Mouse (Mus musculus): Measurements from ENCODE around the gene Mydgf. TPM values are rescaled to one million over a fixed set of nuclear protein-coding genes. Genes with fewer than 3 reads are reported as not detected.

Mydgf gene
- polyA plus RNA-seq, 1 experiment = 45.0 TPM

GRCm38 (mm10) chr17:56139355-56139754, 44.4 kb downstream of the Mydgf start:
- Histone ChIP-seq H3K27me3 (ENCODE audit: control insufficient read depth, insufficient read depth, low read length) (no peaks in the 10 kb centered on the region), H3K4me3 (replicated peaks; ENCODE audit: insufficient read depth, low read depth, low read length) (peak overlapping the region; percentile 60), H3K4me1 (ENCODE audit: control insufficient read depth, insufficient read depth, low read length) (peaks cover 13% of the 10 kb centered on the region), H3K27ac (ENCODE audit: insufficient read depth, low read length) (peak overlapping the region; percentile 43; the same call in 1 of the 2 replicates)
- peak; percentile 55 to 56 for DNase-seq
- TF ChIP-seq CTCF (IDR thresholded peaks at IDR 0.05; ENCODE audit: borderline replicate concordance, insufficient read depth, low read depth, low read length) (no peak), POLR2A (IDR thresholded peaks at IDR 0.05; ENCODE audit: borderline replicate concordance, insufficient read depth, low read length) (no peak)
- 8% methylated on average over 20 of the region's 21 CpGs for WGBS

- Histone ChIP-seq H3K4me3 (replicated peaks; ENCODE audit: insufficient read depth, low read depth, low read length) (peak overlapping the region; percentile 60), H3K27me3 (ENCODE audit: control insufficient read depth, insufficient read depth, low read length) (no peaks in the 10 kb centered on the region), H3K4me1 (ENCODE audit: control insufficient read depth, insufficient read depth, low read length) (peaks cover 13% of the 10 kb centered on the region), H3K27ac (ENCODE audit: insufficient read depth, low read length) (no peak overlapping the region)
- no peak for TF ChIP-seq CTCF (IDR thresholded peaks at IDR 0.05; ENCODE audit: borderline replicate concordance, insufficient read depth, low read depth, low read length)
- no peak for TF ChIP-seq POLR2A (IDR thresholded peaks at IDR 0.05; ENCODE audit: borderline replicate concordance, insufficient read depth, low read length)
- 25% methylated on average over 25 of the region's 25 CpGs for WGBS
- DNase-seq = peak; percentile 25 to 36
Measured at GRCm38 (mm10) chr17:56137839-56138613, 45.7 kb downstream of the Mydgf start.

- DNase-seq = no peak
- H3K27me3 ChIP-seq (ENCODE audit: control insufficient read depth, insufficient read depth, low read length) = no peaks in the 10 kb centered on the region
- H3K27ac ChIP-seq (ENCODE audit: insufficient read depth, low read length) = no peak overlapping the region
- TF ChIP-seq CTCF (IDR thresholded peaks at IDR 0.05; ENCODE audit: borderline replicate concordance, insufficient read depth, low read depth, low read length) = no peak
- TF ChIP-seq POLR2A (IDR thresholded peaks at IDR 0.05; ENCODE audit: borderline replicate concordance, insufficient read depth, low read length) = no peak
- 78% methylated on average over 7 of the region's 7 CpGs for WGBS
- H3K4me1 ChIP-seq (ENCODE audit: control insufficient read depth, insufficient read depth, low read length) = peaks cover 13% of the 10 kb centered on the region
- no peak overlapping the region for H3K4me3 ChIP-seq (replicated peaks; ENCODE audit: insufficient read depth, low read depth, low read length)
Measured at GRCm38 (mm10) chr17:56136558-56136957, 47.2 kb downstream of the Mydgf start.

- H3K27ac ChIP-seq (ENCODE audit: insufficient read depth, low read length) = no peak overlapping the region
- peak; percentile 71 for TF ChIP-seq CTCF (IDR thresholded peaks at IDR 0.05; ENCODE audit: borderline replicate concordance, insufficient read depth, low read depth, low read length)
- no peak for TF ChIP-seq POLR2A (IDR thresholded peaks at IDR 0.05; ENCODE audit: borderline replicate concordance, insufficient read depth, low read length)
- no peaks in the 10 kb centered on the region for H3K27me3 ChIP-seq (ENCODE audit: control insufficient read depth, insufficient read depth, low read length)
- 4% methylated on average over 27 of the region's 27 CpGs for WGBS
- H3K4me1 ChIP-seq (ENCODE audit: control insufficient read depth, insufficient read depth, low read length) = peaks cover 8% of the 10 kb centered on the region
- no peak overlapping the region for H3K4me3 ChIP-seq (replicated peaks; ENCODE audit: insufficient read depth, low read depth, low read length)
- DNase-seq = peak; percentile 44 to 64
Measured at GRCm38 (mm10) chr17:56134463-56134971, 49.2 kb downstream of the Mydgf start.

GRCm38 (mm10) chr17:56133457-56134363, 50.0 kb downstream of the Mydgf start:
- H3K27me3 ChIP-seq (ENCODE audit: control insufficient read depth, insufficient read depth, low read length) = no peaks in the 10 kb centered on the region
- no peak overlapping the region for H3K4me3 ChIP-seq (replicated peaks; ENCODE audit: insufficient read depth, low read depth, low read length)
- TF ChIP-seq POLR2A (IDR thresholded peaks at IDR 0.05; ENCODE audit: borderline replicate concordance, insufficient read depth, low read length) = no peak
- no peak for TF ChIP-seq CTCF (IDR thresholded peaks at IDR 0.05; ENCODE audit: borderline replicate concordance, insufficient read depth, low read depth, low read length)
- no peak overlapping the region for H3K27ac ChIP-seq (ENCODE audit: insufficient read depth, low read length)
- peak in 1 of 2 experiments; percentile 27 for DNase-seq
- peaks cover 7% of the 10 kb centered on the region for H3K4me1 ChIP-seq (ENCODE audit: control insufficient read depth, insufficient read depth, low read length)
- 29% methylated on average over 21 of the region's 21 CpGs for WGBS

- H3K27me3 ChIP-seq (ENCODE audit: control insufficient read depth, insufficient read depth, low read length) = no peaks in the 10 kb centered on the region
- no peak overlapping the region for H3K27ac ChIP-seq (ENCODE audit: insufficient read depth, low read length)
- no peak overlapping the region for H3K4me3 ChIP-seq (replicated peaks; ENCODE audit: insufficient read depth, low read depth, low read length)
- TF ChIP-seq CTCF (IDR thresholded peaks at IDR 0.05; ENCODE audit: borderline replicate concordance, insufficient read depth, low read depth, low read length) (peak; percentile 83), POLR2A (IDR thresholded peaks at IDR 0.05; ENCODE audit: borderline replicate concordance, insufficient read depth, low read length) (no peak)
- WGBS = 7% methylated on average over 14 of the region's 14 CpGs
- peaks cover 5% of the 10 kb centered on the region for H3K4me1 ChIP-seq (ENCODE audit: control insufficient read depth, insufficient read depth, low read length)
- peak; percentile 55 to 74 for DNase-seq
Measured at GRCm38 (mm10) chr17:56132661-56133060, 51.1 kb downstream of the Mydgf start.

GRCm38 (mm10) chr17:56131814-56132213, 51.9 kb downstream of the Mydgf start:
- Histone ChIP-seq H3K27me3 (ENCODE audit: control insufficient read depth, insufficient read depth, low read length) (no peaks in the 10 kb centered on the region), H3K4me1 (ENCODE audit: control insufficient read depth, insufficient read depth, low read length) (peaks cover 5% of the 10 kb centered on the region), H3K4me3 (replicated peaks; ENCODE audit: insufficient read depth, low read depth, low read length) (no peak overlapping the region), H3K27ac (ENCODE audit: insufficient read depth, low read length) (no peak overlapping the region)
- no peak for TF ChIP-seq POLR2A (IDR thresholded peaks at IDR 0.05; ENCODE audit: borderline replicate concordance, insufficient read depth, low read length)
- peak; percentile 81 for TF ChIP-seq CTCF (IDR thresholded peaks at IDR 0.05; ENCODE audit: borderline replicate concordance, insufficient read depth, low read depth, low read length)
- DNase-seq = peak; percentile 55 to 75
- WGBS = 31% methylated on average over 7 of the region's 7 CpGs
